Mouse (Mus musculus) thymus, adult 2 months (tissue): ENCODE measurements around the gene Olfr748.

Source experiments
- CTCF ChIP-seq: fragments of 200-500 bp; IDR thresholded peaks from 2 replicates; pipeline ENCODE4 v1.5.1; 2012; ENCODE audit warnings: mild to moderate bottlenecking, control low read depth, low read length, moderate library complexity, borderline replicate concordance; ENCODE audit not compliant: control insufficient read depth, poor library complexity, insufficient read depth; ENCODE audit errors: extremely low read depth
- POLR2A ChIP-seq: fragments of 200-500 bp; IDR thresholded peaks from 2 replicates; pipeline ENCODE4 v1.6.1; 2012; ENCODE audit warnings: mild to moderate bottlenecking, low read length, control low read depth, moderate library complexity; ENCODE audit not compliant: control insufficient read depth, poor library complexity, insufficient read depth; ENCODE audit errors: extremely low read depth

- TF ChIP-seq CTCF = no peak
- TF ChIP-seq POLR2A = no peak
These were observed 34.4 kb downstream of the Olfr748 start for GRCm38 (mm10) chr14:50741584-50741983.
